Mouse (Mus musculus) embryonic facial prominence, embryonic 15.5 days (tissue): ENCODE measurements around the gene Serpina3j. TPM values are rescaled to one million over a fixed set of nuclear protein-coding genes. Genes with fewer than 3 reads are reported as not detected.
"Not testable (repeated sequence)": the region's sequence is repeated elsewhere in the genome, so short reads cannot be mapped to it uniquely, and the experiment has no call there.

ENCODE experiments used
- ATAC-seq: fragments of 200-750 bp; cut with Nextera tagmentation; 2 replicates; pipeline ENCODE4 v1.8.0; 2017; ENCODE audit warnings: low read depth, moderate TSS enrichment; ENCODE audit not compliant: insufficient number of reproducible peaks, low FRiP score, low TSS enrichment
- H3K27ac ChIP-seq: fragments of 300-500 bp; sonication (generic); replicated peaks from 2 replicates; pipeline ENCODE4 v1.5.1; 2015; ENCODE audit warnings: mild to moderate bottlenecking, inconsistent platforms
- H3K27me3 ChIP-seq: fragments of 300-500 bp; sonication (generic); 2 replicates; pipeline ENCODE4 v1.6.1; 2015; ENCODE audit warnings: inconsistent platforms
- H3K36me3 ChIP-seq: fragments of 300-500 bp; sonication (generic); 2 replicates; pipeline ENCODE4 v1.6.1; 2015; ENCODE audit warnings: mild to moderate bottlenecking, inconsistent platforms
- H3K4me1 ChIP-seq: fragments of 300-500 bp; sonication (generic); 2 replicates; pipeline ENCODE4 v1.6.1; 2015; ENCODE audit warnings: inconsistent platforms
- H3K4me2 ChIP-seq: fragments of 300-500 bp; sonication (generic); replicated peaks from 2 replicates; pipeline ENCODE4 v1.6.1; 2015; ENCODE audit warnings: mild to moderate bottlenecking, inconsistent platforms
- H3K4me3 ChIP-seq: fragments of 300-500 bp; sonication (generic); replicated peaks from 2 replicates; pipeline ENCODE4 v1.5.1; 2015; ENCODE audit warnings: mild to moderate bottlenecking, inconsistent platforms
- H3K9ac ChIP-seq: fragments of 300-500 bp; sonication (generic); 2 replicates; pipeline ENCODE4 v1.6.1; 2015; ENCODE audit warnings: inconsistent platforms
- H3K9me3 ChIP-seq: fragments of 300-500 bp; sonication (generic); replicated peaks from 2 replicates; pipeline ENCODE4 v1.6.1; 2016; ENCODE audit warnings: inconsistent platforms
- WGBS: fragments of 180-500 bp; shearing (Covaris S2); methylation state at CpG from one replicate; pipeline ENCODE4 v1.1.7; 2015; 5-methylcytosine and 5-hydroxymethylcytosine counted together
- polyA plus RNA-seq: library from polyadenylated mRNA; unstranded; fragments of >200 nt; fragmentation: Nextera tagmentation; extraction: Ambion mirVana; gene quantifications from 2 replicates; pipeline ENCODE4 v1.2.1, GENCODE M21; 2015

Serpina3j gene
- polyA plus RNA-seq, 1 experiment from 2014 or later, result 0.17 TPM

GRCm38 (mm10) chr12:104336873-104337272 is 22.5 kb downstream of the Serpina3j start:
- not testable (repeated sequence) for ATAC-seq, H3K4me1 ChIP-seq, H3K27me3 ChIP-seq, H3K36me3 ChIP-seq, H3K4me2 ChIP-seq, H3K4me3 ChIP-seq, H3K9ac ChIP-seq, H3K9me3 ChIP-seq, H3K27ac ChIP-seq

- not testable (repeated sequence) for H3K4me1 ChIP-seq, H3K4me2 ChIP-seq, H3K9me3 ChIP-seq, ATAC-seq, H3K27ac ChIP-seq, H3K9ac ChIP-seq, H3K27me3 ChIP-seq, H3K36me3 ChIP-seq, H3K4me3 ChIP-seq
- WGBS, result 73% methylated on average over 3 of the region's 3 CpGs
These were observed 23.9 kb downstream of the Serpina3j start, which contains the start of the genes Serpina3k and Serpina3m for GRCm38 (mm10) chr12:104338226-104338625. TSS of gene Serpina3k (plus strand) at chr12:104338486. TSS of gene Serpina3m (plus strand) at chr12:104338486.

GRCm38 (mm10) chr12:104338705-104339104 is 24.4 kb downstream of the Serpina3j start:
- H3K9ac ChIP-seq, result no peak overlapping the region
- 84% methylated on average over 3 of the region's 3 CpGs for WGBS
- H3K27ac ChIP-seq, result no peak overlapping the region
- no peak overlapping the region for H3K4me3 ChIP-seq
- no peaks in the 10 kb centered on the region for H3K27me3 ChIP-seq
- H3K9me3 ChIP-seq, result no peaks in the 10 kb centered on the region
- no peak for ATAC-seq
- H3K36me3 ChIP-seq, result no peaks in the 10 kb centered on the region
- no peak overlapping the region for H3K4me2 ChIP-seq
- H3K4me1 ChIP-seq, result no peaks in the 10 kb centered on the region

GRCm38 (mm10) chr12:104342489-104342888 is 28.1 kb downstream of the Serpina3j start:
- not testable (repeated sequence) for H3K9me3 ChIP-seq, H3K9ac ChIP-seq, H3K4me2 ChIP-seq, H3K4me1 ChIP-seq, H3K4me3 ChIP-seq, H3K27ac ChIP-seq, H3K27me3 ChIP-seq, H3K36me3 ChIP-seq, ATAC-seq

- ATAC-seq, result no peak
- Histone ChIP-seq H3K9me3 (no peaks in the 10 kb centered on the region), H3K27ac (no peak overlapping the region), H3K4me1 (no peaks in the 10 kb centered on the region), H3K27me3 (no peaks in the 10 kb centered on the region), H3K36me3 (no peaks in the 10 kb centered on the region), H3K9ac (no peak overlapping the region), H3K4me3 (no peak overlapping the region), H3K4me2 (no peak overlapping the region)
- WGBS, result 91% methylated on average over 2 of the region's 2 CpGs
These were observed 30.8 kb downstream of the Serpina3j start for GRCm38 (mm10) chr12:104345181-104345580.

- H3K4me2 ChIP-seq, result no peak overlapping the region
- no peaks in the 10 kb centered on the region for H3K4me1 ChIP-seq
- no peaks in the 10 kb centered on the region for H3K9me3 ChIP-seq
- no peak overlapping the region for H3K9ac ChIP-seq
- H3K36me3 ChIP-seq, result no peaks in the 10 kb centered on the region
- no peak overlapping the region for H3K27ac ChIP-seq
- no peak for ATAC-seq
- H3K4me3 ChIP-seq, result no peak overlapping the region
- no peaks in the 10 kb centered on the region for H3K27me3 ChIP-seq
These were observed 31.4 kb downstream of the Serpina3j start for GRCm38 (mm10) chr12:104345707-104346106.

GRCm38 (mm10) chr12:104347091-104347490 is 32.7 kb downstream of the Serpina3j start:
- H3K27me3 ChIP-seq, result no peaks in the 10 kb centered on the region
- H3K4me1 ChIP-seq, result no peaks in the 10 kb centered on the region
- H3K36me3 ChIP-seq, result no peaks in the 10 kb centered on the region
- no peak overlapping the region for H3K4me3 ChIP-seq
- WGBS, result 72% methylated on average over 2 of the region's 2 CpGs
- H3K9ac ChIP-seq, result no peak overlapping the region
- no peak for ATAC-seq
- no peak overlapping the region for H3K27ac ChIP-seq
- H3K4me2 ChIP-seq, result no peak overlapping the region
- no peaks in the 10 kb centered on the region for H3K9me3 ChIP-seq

- H3K4me2 ChIP-seq, ATAC-seq, H3K36me3 ChIP-seq, H3K4me3 ChIP-seq, H3K4me1 ChIP-seq, H3K9me3 ChIP-seq, H3K27me3 ChIP-seq, H3K27ac ChIP-seq, H3K9ac ChIP-seq: not testable (repeated sequence)
- WGBS, result 25% methylated on average over 3 of the region's 3 CpGs
These were observed 37.5 kb downstream of the Serpina3j start for GRCm38 (mm10) chr12:104351812-104352211.

- Histone ChIP-seq H3K27ac (no peak overlapping the region), H3K9ac (no peak overlapping the region), H3K4me3 (no peak overlapping the region), H3K9me3 (no peaks in the 10 kb centered on the region), H3K27me3 (no peaks in the 10 kb centered on the region), H3K36me3 (no peaks in the 10 kb centered on the region), H3K4me1 (no peaks in the 10 kb centered on the region), H3K4me2 (no peak overlapping the region)
- WGBS, result 80% methylated on average over 3 of the region's 3 CpGs
- no peak for ATAC-seq
These were observed 41.7 kb downstream of the Serpina3j start for GRCm38 (mm10) chr12:104356006-104356405.

GRCm38 (mm10) chr12:104369986-104370385 is 55.6 kb downstream of the Serpina3j start:
- H3K4me3 ChIP-seq, result no peak overlapping the region
- H3K4me2 ChIP-seq, result no peak overlapping the region
- WGBS, result 84% methylated on average over 3 of the region's 3 CpGs
- H3K9me3 ChIP-seq, result no peaks in the 10 kb centered on the region
- H3K4me1 ChIP-seq, result no peaks in the 10 kb centered on the region
- H3K9ac ChIP-seq, result no peak overlapping the region
- H3K27ac ChIP-seq, result no peak overlapping the region
- ATAC-seq, result no peak
- H3K36me3 ChIP-seq, result no peaks in the 10 kb centered on the region
- no peaks in the 10 kb centered on the region for H3K27me3 ChIP-seq
